Mouse (Mus musculus) small intestine, adult 2 months (tissue): Measurements from ENCODE around the gene Nprl2. TPM values are rescaled to one million over a fixed set of nuclear protein-coding genes. Genes with fewer than 3 reads are reported as not detected.

Source experiments
- H3K27ac ChIP-seq: fragments of 200-500 bp; 2 replicates; pipeline ENCODE4 v1.5.1; 2012; ENCODE audit warnings: low read depth, low read length, control low read depth, inconsistent platforms; ENCODE audit not compliant: insufficient read depth
- H3K27me3 ChIP-seq: fragments of 200-500 bp; 2 replicates; pipeline ENCODE4 v1.6.1; 2012; ENCODE audit warnings: mild to moderate bottlenecking, moderate library complexity, low read length, inconsistent platforms; ENCODE audit not compliant: control insufficient read depth, insufficient read depth
- H3K36me3 ChIP-seq: fragments of 200-500 bp; 2 replicates; pipeline ENCODE4 v1.6.1; 2012; ENCODE audit warnings: mild to moderate bottlenecking, low read length, control low read depth, inconsistent platforms; ENCODE audit not compliant: control insufficient read depth, insufficient read depth
- H3K4me1 ChIP-seq: fragments of 200-500 bp; 2 replicates; pipeline ENCODE4 v1.6.1; 2012; ENCODE audit warnings: low read length, inconsistent platforms, mixed read lengths; ENCODE audit not compliant: control insufficient read depth, insufficient read depth, insufficient read length
- H3K4me3 ChIP-seq: fragments of 200-500 bp; 2 replicates; pipeline ENCODE4 v1.5.1; 2012; ENCODE audit warnings: low read depth, mild to moderate bottlenecking, control low read depth, inconsistent platforms, low read length, moderate library complexity
- CTCF ChIP-seq: fragments of 200-500 bp; IDR thresholded peaks from 2 replicates; pipeline ENCODE4 v1.5.1; 2012; ENCODE audit warnings: low read depth, mild to moderate bottlenecking, control low read depth, inconsistent platforms, low read length, moderate library complexity, mixed read lengths; ENCODE audit not compliant: insufficient replicate concordance, insufficient read length; ENCODE audit errors: extremely low read depth
- POLR2A ChIP-seq: fragments of 200-500 bp; IDR thresholded peaks from 2 replicates; pipeline ENCODE4 v1.6.1; 2012; ENCODE audit warnings: low read depth, mild to moderate bottlenecking, control low read depth, inconsistent platforms, low read length, moderate library complexity
- WGBS: fragments of 180-500 bp; shearing (Covaris S2); methylation state at CpG from one replicate; pipeline ENCODE4 v1.1.7; 2018; 5-methylcytosine and 5-hydroxymethylcytosine counted together
- polyA plus RNA-seq: library from polyadenylated mRNA; depleted of rRNA; stranded (reverse); fragments of >200 nt; gene quantifications from 2 replicates; pipeline ENCODE4 v1.2.3, GENCODE M21; 2012

The Nprl2 gene
- polyA plus RNA-seq, 1 experiment = 23.3 TPM

DNA sequence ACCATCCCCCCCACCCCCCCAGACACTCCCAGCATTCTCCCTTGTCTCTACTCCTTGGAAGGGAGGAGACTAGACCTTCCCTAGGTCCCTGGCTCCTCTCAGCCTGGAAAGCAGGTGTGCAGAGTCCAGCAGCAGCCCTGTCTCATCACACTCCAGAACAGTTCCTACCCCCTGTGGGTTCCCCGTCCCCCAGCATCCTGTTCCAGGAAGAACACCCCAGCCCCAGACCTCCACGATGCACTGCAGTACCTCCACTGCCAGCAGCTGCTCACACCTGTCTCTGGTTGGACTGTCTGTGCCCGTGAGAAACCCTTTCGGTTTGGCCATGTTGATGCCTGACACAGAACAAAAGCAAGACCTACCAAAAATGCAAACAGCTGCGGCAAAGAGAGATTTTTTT lies 20.8 kb upstream of the Nprl2 start:
- H3K27ac ChIP-seq = no peak overlapping the region
- 48% methylated on average over 5 of the region's 5 CpGs for WGBS
- H3K27me3 ChIP-seq = 0 out of 2 replicates have a peak, but pooled peaks cover under 1% of the 10 kb centered on the region
- peaks cover 17% of the 10 kb centered on the region for H3K4me1 ChIP-seq
- H3K4me3 ChIP-seq = no peak overlapping the region
- H3K36me3 ChIP-seq = no peaks in the 10 kb centered on the region
- no peak for TF ChIP-seq POLR2A
- TF ChIP-seq CTCF = no peak

DNA sequence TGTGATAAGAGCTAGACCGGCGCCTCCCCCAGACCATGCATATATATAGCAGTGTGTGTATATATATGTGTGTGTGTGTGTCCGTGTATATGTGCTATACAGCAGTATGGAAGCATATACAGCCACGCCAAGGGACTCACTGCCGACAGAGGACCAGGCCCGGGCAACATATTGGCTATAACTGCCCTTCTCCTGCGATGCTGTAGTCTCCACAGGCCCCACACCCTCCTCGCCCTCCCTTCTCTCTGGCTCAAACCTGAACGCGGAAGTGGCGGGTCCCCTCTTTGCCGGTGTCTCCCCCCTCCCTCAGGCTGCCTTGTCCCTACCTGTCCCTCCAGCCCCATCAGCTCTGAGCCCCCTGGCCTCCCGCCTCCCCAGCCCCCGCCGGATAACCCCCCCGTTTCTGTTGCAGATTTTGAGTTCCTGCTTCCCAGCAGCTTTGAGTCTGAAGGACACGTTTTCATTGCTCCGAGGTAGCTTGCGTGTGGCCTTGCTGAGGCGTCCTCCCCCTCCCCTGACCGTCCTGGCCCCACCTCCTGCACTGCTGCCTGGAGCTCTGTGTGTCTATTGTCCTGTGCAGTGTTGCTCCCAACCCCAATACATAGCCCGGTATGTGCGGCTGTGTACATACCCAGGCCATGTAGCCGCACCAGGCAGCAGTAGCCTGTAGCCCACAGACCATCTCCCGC lies 20.2 kb upstream of the Nprl2 start:
- Histone ChIP-seq H3K36me3 (no peaks in the 10 kb centered on the region), H3K4me3 (peak overlapping the region; percentile 10), H3K4me1 (peaks cover 24% of the 10 kb centered on the region), H3K27me3 (peaks cover 6% of the 10 kb centered on the region), H3K27ac (no peak overlapping the region)
- no peak for TF ChIP-seq POLR2A
- TF ChIP-seq CTCF = no peak
- 18% methylated on average over 25 of the region's 25 CpGs for WGBS

GRCm38 (mm10) chr9:107522400-107522711 lies 19.7 kb upstream of the Nprl2 start:
- H3K4me3 ChIP-seq = no peak overlapping the region

DNA sequence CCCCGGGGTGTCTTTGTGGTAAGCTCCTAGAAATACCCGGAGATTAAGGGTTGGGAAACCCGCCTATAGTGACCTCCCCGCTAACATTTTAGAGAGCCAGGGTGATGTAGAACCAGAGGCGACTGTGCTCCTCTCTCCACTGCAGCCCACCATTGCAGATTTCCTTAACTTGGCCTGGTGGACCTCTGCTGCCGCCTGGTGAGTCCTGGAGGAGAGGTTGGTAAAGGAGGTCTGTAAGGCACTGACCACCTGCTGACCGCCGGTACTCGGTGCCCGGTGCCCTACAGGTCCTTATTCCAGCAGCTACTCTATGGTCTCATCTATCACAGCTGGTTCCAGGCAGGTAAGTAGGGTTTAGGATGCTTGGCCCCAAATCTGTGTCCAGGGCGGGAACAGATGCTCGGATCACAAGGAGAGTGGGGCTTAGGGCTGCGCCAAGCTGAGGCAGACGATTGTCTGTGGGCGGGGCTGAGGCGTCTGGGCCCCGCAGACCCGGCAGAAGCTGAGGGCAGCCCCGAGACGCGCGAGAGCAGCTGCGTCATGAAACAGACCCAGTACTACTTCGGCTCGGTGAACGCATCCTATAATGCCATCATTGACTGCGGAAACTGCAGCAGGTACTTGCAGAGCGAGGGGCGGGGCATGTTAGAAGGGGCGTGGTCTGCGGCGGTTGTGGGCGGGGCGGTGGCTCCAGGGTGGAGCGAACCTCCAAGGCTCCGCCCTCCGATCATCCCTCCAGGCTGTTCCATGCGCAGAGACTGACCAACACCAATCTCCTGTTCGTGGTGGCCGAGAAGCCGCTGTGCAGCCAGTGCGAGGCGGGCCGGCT lies 15.6 kb upstream of the Nprl2 start:
- TF ChIP-seq POLR2A = no peak
- no peak for TF ChIP-seq CTCF
- no peaks in the 10 kb centered on the region for H3K36me3 ChIP-seq
- peaks cover 27% of the 10 kb centered on the region for H3K4me1 ChIP-seq
- 8% methylated on average over 44 of the region's 44 CpGs for WGBS
- peak overlapping the region; percentile 54 for H3K4me3 ChIP-seq
- peaks cover 15% of the 10 kb centered on the region for H3K27me3 ChIP-seq
- no peak overlapping the region for H3K27ac ChIP-seq

More at GRCm38 (mm10) chr9:107522400-107522711, 19.7 kb upstream of the Nprl2 start:
- Histone ChIP-seq H3K27ac (no peak overlapping the region), H3K4me1 (peaks cover 27% of the 10 kb centered on the region), H3K36me3 (no peaks in the 10 kb centered on the region), H3K27me3 (peaks cover 11% of the 10 kb centered on the region)
- 7% methylated on average over 2 of the region's 2 CpGs for WGBS
- TF ChIP-seq POLR2A = no peak
- TF ChIP-seq CTCF = no peak

DNA sequence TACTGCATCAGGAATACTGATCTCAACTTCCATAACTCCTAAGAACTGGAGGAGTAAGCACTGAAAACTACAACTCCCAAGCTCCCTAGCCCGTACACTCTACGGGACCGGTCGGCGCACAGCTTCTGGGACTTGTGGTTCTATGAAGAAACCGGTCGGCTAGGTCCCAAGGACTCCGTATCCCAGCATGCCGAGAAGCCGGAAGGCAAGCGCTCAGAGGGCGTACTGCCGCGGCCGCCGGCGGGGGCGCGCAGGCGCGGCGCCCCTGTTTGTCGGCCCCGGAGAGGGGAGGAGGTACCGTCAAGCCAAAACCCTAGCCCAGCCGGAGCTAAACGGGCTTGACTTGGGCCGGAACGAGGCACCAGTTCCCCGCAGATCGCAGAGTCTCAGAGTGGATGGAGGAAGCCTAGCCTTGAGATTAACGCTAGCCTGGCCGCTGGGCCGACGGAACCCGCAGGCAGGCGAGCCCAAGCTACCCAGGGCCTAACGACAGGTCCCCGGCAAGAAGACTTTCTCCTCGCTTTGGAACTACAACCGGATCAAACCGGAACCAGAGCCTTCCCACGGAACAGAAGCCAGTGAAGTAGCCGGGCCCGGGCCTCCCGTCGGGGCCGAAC lies 8.1 kb upstream of the Nprl2 start, which contains the start of gene Tmem115:
TSS of gene Tmem115 (plus strand) at position 155 of the 617 bp plus-strand sequence.
- no peaks in the 10 kb centered on the region for H3K27me3 ChIP-seq
- WGBS = under 1% methylated on average over 48 of the region's 48 CpGs
- H3K27ac ChIP-seq = peak within 1 kb of the TSS; percentile 74
- H3K4me1 ChIP-seq = peaks cover 15% of the 10 kb centered on the region; the same call in 1 of the 2 replicates
- H3K4me3 ChIP-seq = peak within 1 kb of the TSS; percentile 77
- TF ChIP-seq POLR2A = peak; percentile 56; the same call in 1 of the 2 replicates
- 0 out of 2 replicates have a peak, but pooled peaks have one; percentile 21 for TF ChIP-seq CTCF
- peaks cover 14% of the 10 kb centered on the region for H3K36me3 ChIP-seq

DNA sequence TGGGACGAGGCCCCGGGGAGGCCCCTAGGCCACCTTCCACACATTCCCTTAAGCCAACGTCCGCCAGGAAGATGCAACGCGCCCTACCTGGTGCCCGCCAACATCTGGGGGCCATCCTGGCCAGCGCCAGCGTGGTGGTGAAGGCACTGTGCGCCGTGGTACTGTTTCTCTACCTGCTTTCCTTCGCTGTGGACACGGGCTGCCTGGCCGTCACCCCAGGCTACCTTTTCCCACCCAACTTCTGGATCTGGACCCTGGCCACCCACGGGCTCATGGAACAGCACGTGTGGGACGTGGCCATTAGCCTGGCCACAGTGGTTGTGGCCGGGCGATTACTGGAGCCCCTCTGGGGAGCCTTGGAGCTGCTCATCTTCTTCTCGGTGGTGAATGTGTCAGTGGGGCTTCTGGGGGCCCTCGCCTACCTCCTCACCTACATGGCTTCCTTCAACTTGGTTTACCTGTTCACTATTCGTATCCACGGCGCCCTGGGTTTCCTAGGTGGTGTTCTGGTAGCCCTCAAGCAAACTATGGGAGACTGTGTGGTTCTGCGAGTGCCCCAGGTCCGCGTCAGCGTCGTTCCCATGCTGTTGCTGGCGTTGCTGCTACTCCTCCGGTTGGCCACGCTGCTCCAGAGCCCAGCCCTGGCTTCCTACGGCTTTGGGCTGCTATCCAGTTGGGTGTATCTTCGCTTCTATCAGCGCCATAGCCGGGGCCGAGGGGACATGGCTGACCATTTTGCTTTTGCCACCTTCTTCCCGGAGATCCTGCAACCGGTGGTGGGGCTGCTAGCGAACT lies 7.4 kb upstream of the Nprl2 start:
- peak overlapping the region; percentile 77 for H3K4me3 ChIP-seq
- no peak for TF ChIP-seq POLR2A
- no peak for TF ChIP-seq CTCF
- H3K36me3 ChIP-seq = peaks cover 20% of the 10 kb centered on the region

More for the DNA sequence above, 7.4 kb upstream of the Nprl2 start:
- under 1% methylated on average over 40 of the region's 40 CpGs for WGBS
- Histone ChIP-seq H3K4me1 (peaks cover 15% of the 10 kb centered on the region; the same call in 1 of the 2 replicates), H3K27me3 (no peaks in the 10 kb centered on the region), H3K27ac (peak overlapping the region; percentile 74)
